8 mouse cellular contexts compared by ENCODE assay signal in the genomic region with DNA sequence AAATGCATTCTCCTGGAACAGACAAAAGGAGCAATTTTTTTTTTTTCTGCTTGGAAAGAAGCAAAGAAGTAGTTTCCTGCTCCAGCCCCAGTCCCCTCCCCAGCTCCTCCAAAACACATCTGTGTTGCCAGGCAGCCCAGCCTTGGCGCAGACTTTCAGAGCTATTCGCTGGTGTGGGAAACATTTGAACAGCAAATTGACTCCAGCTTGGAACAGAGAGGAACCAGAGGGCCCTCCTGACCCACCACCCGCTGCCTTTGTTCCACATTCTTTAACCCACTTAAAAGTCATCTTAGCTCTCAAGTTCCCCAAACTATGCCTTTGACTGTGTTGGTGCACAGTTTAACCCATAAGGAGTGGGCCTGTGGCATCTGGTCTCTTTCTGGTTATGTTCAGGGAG.
DNase-seq lines count a peak whose midpoint lies in the region; TF ChIP-seq lines count a peak whose summit lies in the region.

No protein-coding gene starts in this region.

- TF ChIP-seq POLR2A in lung, adult 2 months (IDR thresholded peaks at IDR 0.05; ENCODE audit: borderline replicate concordance, extremely low read depth, low read depth, low read length) = no peak

- WGBS in lung, adult 2 months = 23% methylated on average over 3 of the region's 3 CpGs

- peak; percentile 33 for DNase-seq in ovary, postnatal 10 days (ENCODE audit: low spot score)
- DNase-seq in ovary, adult 18-20 months (ENCODE audit: low spot score) = no peak
- DNase-seq in frontal cortex, postnatal 36 days (ENCODE audit: low spot score in 2 of 2) = peak; percentile 21
- peak; percentile 14 for DNase-seq in lung, adult 2 months
- peak; percentile 17 for DNase-seq in right cerebral cortex, postnatal 25 days
- DNase-seq in thymus, postnatal 10 days (ENCODE audit: low spot score in 2 of 2) = no peak
- no peak for DNase-seq in adrenal gland, adult (ENCODE audit: inconsistent age in 2 of 2, low spot score in 1 of 2)
- DNase-seq in spleen, postnatal 36 days (ENCODE audit: low spot score in 2 of 2) = no peak

- no peak overlapping the region for H3K4me3 ChIP-seq in lung, adult 2 months (replicated peaks; ENCODE audit: extremely low read depth, low read depth, low read length)

- H3K4me1 ChIP-seq in lung, adult 2 months (ENCODE audit: control insufficient read depth, insufficient read depth, low read length) = no peaks in the 10 kb centered on the region

- no peak for TF ChIP-seq CTCF in lung, adult 2 months (IDR thresholded peaks at IDR 0.05; ENCODE audit: insufficient read depth, low read length)

Comparison
In these comparisons a context has a peak if more than half of its experiments do, and no peak if none do; other contexts are left out.
1. DNase-seq: peak in ovary, postnatal 10 days (single experiment), frontal cortex, postnatal 36 days (2 of 2), lung, adult 2 months (single experiment) and right cerebral cortex, postnatal 25 days (single experiment); none in ovary, adult 18-20 months (single experiment), thymus, postnatal 10 days (0 of 2), adrenal gland, adult (0 of 2) and spleen, postnatal 36 days (0 of 2).